Mouse (Mus musculus): ENCODE measurements around the gene Lmna. TPM values are rescaled to one million over a fixed set of nuclear protein-coding genes. Genes with fewer than 3 reads are reported as not detected.

The Lmna gene
- total RNA-seq, 2 experiments from 2014 or later, result 189 to 213 TPM

DNA sequence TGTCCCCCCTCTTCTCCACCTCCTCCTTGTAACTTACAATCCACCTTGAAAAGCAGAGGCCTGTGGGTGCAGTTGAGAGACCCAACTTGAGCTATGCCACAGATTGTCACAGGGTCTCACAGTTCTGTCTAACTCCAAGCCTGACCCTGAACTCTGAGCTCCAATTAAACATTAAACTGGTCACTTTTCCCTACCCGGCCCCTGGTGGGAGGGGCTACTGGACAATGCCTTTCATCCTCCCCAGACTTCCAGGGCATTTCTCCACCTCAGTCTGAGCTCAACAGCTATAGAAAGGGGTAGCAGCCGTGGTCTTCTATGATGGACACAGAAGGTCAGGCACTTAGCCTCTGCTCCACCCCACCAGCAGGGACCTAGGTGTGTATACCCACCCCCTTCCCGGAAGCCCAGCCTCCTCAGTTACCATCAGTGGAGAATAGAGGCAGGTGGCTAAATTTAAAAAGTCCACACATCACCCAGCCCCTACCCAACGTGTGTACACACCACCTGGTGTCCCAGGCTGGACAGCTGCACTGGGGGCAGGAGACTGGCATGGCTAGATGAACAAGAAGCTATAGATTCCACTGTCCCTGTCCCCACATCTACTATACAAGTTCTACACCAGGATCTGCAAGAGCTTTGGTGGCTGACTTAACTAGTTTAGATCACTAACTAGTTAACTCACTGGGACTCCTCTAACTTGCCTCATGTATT is 8.9 kb downstream of the Lmna start:
- peak; percentile 4 for DNase-seq

DNA sequence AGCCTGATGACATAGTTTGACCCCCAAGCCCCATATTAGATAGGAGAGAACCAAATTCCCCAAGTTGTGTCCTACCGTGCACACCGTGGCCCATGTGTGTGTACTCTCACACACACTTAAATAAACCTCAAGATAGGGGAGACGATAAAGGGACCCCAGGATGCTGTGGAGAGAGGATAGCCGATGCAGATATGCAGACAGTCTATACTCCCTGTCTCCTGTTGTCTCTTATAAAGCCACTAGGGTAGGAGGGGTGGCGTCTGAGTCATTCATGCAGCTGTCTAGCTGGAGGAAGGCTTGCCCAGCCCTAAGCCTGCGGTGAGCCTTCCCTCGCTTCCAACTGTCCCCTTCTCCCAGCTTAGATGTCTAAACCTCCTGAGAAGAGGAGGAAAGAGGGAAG is 9.7 kb downstream of the Lmna start:
- peak; percentile 15 for DNase-seq

DNA sequence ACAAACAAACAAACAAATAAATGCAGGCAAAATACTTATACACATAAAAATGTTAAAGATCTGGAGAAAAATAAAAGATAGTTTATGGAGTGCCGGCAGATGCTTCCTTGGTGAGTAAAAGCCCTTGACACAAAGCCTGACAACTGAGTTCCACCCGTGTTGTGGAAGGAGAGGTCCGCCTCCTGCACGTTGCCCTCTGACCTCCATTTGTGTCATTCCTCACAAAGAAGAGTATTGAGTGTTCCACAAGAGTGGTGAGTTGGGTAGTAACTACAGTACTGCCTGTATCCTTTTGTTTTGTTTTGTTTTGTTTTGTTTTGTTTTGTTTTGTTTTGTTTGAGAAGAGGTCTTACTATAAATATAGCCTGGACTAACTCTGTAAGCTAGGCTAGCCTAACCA is 10.2 kb downstream of the Lmna start:
- DNase-seq, result no peak

DNA sequence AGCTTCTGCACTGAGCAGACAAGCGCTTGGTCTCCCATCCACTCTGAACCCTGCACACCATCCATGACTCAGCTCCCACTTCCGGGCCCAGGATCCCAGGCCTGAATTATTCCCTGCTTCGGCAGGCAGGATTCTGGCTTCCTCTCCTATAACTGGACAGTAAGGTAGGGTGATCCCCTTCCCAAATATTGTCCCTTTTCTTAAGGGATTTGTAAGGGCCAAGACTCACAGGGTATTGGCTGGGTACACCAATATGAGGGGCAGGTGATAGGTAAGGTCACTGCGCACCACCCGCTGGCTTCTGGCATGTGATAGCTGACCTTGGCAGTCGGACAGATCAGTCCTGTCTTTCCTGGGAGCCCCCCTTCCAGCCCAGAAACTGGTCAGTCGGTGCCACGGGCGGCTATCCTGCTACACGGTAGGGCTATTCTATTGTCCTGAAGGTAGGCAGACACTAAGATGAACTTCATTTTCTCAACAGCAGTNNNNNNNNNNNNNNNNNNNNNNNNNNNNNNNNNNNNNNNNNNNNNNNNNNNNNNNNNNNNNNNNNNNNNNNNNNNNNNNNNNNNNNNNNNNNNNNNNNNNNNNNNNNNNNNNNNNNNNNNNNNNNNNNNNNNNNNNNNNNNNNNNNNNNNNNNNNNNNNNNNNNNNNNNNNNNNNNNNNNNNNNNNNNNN is 13.9 kb downstream of the Lmna start:
- DNase-seq, result peak; percentile 21

DNA sequence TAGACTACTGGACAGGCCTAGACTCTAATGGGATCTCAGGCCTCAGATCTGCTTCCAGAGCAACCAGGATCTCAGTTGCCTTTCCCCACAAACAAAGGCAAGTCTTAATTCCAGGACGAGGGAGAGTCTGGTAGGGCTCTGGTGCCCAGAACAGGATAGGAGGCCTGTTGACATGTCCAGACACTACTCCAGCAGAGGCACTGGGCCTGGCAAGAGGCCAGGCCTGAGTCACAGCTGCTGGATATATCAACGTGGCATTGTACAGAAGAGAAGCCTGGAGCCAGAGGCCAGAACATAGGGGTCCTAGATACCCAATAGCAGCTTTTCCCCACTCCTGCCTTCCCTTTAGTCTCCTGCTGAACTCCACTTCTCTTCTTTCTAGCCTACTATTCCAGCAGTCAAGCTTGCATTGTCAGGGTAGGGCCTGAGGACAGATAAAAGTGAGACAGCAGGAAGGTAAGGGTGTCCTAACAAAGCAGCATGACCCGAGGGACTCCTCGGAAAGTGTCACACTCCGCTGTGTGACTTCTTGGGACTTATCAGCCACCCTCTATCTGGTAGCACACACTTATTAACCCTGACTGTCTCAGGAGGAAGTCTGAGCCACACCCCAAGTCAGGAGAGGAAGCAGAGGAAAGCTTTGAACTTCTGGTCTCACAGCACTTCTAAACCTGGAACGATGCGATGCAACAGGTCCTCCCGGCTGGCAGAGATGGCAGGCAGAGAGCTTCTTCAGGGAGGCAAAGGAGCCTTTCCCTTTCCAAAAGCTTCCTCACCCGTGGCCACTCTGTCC is 14.7 kb downstream of the Lmna start:
- peak; percentile 61 for DNase-seq

DNA sequence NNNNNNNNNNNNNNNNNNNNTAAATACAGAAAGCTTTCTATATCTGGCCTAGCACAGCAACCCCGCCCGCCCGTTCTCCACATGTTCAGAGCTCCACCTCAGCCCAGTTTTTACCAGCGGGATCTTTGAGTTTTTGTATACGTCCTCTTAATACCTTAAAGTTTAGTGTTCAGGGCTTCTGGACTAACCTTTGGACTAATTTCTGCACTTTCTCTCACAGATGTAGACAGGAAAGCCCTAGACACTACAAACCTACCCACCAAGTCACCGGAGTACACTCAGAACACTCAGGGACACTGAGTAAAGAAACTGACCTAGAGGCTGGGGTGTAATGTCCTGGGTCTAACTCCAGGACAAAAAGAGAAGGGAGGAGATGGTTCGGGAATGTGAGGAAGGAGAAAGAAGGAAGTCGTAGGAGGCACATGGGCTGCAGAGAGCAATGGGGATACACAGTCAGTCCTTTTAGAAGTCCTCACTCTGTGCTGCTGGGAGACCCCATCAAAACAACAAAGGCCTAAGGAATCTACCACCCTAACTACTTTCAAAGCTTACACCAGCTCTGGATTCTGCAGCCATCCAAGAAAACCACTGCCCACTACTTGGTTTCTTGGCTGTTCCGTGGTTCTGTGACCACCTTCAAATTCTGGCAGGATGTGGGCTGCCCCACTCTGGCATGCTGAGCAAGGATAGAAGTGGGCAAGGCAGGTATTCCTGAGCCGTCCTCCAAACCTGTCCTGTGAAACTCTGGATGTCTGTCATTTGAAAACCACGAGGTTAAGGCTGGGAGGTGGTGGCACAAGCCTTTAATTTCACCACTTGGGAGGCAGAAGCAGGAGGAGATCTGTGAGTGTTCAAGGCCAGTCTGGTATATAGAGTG is 15.8 kb downstream of the Lmna start:
- peak; percentile 11 for DNase-seq

DNA sequence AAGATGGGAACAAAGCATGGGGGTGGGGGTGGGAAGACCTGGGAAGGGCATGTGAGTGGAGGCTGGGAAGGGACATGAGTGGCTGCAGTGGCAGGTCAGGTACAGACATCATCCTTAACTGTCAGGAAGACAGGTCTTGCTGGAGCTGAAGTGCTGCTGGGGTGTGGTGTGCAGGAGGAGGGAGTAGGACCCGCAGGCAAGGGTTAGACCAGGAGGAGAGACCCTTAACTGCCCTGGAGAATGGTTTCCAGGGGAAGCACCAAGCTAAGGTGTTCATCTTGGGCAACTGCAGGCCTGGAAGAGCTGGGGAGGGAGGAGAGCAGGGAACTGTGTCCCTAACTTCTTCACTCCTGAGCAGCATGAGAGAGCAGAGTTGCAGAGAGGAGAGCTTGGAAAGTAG is 22.4 kb downstream of the Lmna start:
- no peak for DNase-seq

DNA sequence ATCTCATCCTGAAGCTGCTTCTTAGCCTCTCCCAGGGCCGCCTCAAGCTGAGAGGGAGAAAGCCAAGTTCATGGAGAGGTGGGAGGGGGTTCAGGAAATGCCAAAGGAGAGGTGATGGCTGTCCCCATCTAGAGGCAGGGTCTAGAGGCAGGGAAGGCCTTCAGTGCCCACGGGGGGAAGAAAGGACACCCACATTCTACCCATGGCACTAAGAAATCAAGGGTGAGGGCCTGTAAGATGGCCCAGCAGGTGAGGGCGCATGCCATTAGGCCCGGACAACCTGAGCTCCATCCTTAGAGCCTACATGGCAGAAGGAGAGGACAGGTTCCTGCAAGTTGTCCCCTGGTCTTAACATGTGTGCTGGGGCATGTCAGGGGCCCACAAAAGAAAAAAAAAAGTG is 22.9 kb downstream of the Lmna start:
- no peak for DNase-seq

DNA sequence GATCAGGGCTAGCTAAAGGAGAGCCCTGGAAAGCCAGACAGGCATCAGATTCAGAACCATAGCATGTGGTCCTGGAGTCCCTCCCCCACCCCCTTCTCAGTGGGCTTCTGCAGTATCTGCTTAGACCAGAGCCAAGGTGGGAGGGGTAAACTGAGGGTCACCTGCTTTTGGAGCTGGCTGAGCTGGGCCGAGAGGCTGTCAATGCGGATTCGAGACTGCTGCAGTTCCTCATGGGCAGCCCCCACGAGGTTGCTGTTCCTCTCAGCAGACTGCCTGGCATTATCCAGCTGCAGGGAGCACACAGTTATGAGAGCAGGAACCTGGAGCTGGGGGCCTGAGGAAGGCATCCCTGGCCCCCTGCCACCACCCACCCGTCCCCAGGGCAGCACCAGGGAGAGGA is 23.7 kb downstream of the Lmna start:
- DNase-seq, result no peak

DNA sequence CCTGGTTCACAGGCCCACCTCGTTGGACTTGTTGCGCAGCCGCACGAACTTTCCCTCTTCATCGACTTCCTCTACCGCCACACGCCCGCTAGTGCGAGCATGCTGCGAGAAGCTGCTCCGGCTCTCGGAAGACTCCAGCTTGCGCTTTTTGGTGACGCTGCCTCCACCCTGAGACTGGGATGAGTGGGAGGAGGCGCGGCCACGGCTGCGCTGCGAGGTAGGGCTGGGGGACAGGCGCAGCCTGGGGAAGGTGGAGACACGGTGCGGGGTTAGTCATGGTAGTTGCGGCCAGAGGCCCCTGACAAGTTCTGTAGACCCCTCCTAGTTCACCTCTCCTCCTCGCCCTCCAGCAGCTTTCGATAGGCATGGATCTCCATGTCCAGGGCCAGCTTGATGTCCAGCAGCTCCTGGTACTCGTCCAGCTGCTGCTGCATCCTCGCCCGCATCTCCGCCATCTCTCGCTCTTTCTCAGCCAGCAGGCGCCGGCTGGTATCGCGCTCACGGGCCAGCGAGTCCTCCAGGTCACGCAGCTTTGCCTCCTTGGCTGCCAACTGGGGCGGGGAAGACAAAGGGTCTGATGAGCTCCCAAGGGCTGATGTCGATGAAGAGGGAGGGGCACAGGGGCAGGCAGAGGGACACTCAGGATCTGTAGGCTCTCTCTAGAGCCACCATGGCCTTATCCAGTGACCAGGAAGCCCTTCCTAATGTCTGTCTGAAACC is 25.0 kb downstream of the Lmna start:
- DNase-seq, result peak; percentile 18

DNA sequence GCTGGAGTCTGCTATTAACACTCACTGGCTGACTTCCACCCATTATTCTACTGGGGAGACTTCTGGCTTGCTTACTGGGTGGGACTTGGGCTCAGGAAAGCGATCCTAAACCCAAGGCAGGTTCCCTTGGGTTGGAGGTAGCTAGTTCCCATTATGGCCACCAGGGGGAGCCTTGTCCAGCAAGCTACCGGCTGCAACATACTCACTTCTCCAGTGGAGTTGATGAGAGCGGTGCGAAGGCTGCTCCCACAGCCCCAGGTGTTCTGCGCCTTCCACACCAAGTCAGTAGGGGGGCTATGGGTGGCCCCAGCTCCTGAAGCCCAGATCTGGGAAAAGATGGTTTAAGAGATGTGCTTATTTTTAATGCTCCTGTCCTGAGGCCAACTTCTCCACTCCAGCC is 26.1 kb downstream of the Lmna start:
- peak; percentile 84 for DNase-seq

DNA sequence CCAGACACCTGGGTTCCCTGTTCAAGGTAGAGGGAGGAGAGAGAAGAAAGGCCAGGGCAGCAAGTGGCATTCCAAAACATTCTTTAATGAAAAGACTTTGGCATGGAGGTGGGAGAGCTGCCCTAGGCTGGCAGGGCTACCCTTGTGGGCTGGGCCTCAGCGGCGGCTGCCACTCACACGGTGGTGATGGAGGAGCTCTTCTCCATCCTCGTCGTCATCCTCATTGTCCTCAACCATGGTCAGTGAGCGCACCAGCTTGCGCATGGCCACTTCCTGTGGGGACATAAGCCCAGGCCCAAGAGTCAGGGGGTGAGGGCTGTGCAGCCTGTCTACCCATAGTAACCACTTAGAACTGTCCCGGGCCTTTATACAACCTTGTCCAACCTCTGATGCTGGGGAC is 26.6 kb downstream of the Lmna start:
- peak; percentile 11 for DNase-seq

DNA sequence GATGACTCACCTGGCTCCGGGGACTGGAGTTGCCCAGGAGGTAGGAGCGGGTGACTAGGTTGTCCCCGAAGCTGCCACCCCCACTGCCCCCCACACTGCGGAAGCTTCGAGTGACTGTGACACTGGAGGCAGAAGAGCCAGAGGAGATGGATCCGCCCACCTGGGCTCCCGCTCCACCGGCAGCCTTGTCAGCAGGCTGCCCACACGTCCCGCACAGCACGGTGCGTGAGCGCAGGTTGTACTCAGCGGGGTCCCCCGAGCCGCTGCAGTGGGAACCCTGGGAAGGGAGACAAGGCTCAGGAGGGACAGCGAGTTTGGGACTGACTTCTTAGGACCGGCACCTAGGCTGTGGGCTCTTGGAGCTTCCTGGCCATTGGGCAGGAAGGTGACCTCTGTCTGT is 27.4 kb downstream of the Lmna start:
- DNase-seq, result no peak

DNA sequence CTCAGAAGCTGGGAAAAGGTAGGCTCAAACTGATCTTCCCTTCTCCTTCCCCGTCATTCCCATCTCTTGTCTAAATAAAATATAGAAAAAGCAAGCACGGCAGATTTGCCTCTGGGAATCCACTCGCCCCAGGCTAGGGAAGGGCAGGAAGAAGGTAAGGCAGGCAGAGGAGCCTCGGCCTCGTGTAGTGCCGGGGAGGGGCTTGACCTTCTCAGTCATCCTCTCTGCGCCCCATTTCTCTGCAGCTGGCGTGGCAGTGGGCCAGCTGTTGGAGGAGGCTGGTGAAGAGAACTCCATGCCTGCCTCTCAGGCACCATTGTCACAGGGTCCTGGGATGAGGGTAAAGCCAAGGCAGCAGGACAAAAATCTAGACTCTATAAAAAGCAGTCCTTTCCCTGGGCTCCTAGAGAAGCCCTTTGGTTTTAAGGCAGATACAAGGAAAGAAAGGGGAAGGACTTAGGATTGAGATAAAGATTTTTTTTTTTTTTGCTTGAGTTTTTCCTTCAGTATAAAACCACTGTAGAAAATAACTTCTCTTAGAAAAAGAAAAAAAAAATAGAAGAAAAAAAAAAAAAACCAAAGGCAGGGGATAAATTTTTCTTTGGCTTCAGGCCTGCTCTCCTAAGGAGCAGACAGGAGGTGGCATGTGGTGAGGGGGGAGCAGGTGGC is 28.2 kb downstream of the Lmna start:
- DNase-seq, result no peak

DNA sequence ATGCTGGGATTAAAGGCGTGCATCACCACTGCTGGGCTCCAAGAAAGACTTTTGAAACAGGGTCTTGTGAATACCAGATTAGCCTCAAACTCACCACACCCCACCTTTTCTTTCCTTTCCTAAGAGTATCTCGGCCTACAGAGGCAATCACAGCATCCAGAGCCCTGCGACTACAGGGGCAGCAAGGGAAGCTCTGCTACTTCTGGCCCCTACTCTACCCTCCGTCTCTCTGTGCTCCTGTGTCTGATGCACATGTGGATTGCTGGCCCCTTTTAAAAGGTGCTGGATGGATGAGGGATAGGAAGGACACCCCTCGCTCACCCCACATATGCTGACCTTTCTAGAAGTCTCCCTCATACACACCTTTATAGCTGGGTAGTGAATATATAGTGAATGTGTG is 29.1 kb downstream of the Lmna start:
- no peak for DNase-seq

DNA sequence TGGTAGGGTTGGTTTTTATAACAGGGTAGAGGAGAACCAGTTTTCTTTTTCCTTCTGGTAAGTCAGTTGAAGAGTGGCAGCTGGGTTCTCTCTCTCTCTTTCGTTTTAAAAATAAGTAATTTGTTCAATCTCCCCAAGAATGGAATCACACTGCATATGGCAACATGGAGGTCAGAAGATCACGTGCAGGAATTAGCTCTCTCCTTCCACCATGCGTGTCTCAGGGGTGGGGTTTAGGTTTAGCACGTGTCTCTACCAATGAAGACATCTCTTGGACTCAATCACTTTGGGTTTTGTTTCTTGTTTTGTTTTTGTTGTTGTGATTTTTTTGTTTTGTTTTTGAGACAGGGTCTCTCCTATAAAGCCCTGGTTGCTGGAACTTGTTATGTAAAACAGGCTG is 29.9 kb downstream of the Lmna start:
- DNase-seq, result no peak

DNA sequence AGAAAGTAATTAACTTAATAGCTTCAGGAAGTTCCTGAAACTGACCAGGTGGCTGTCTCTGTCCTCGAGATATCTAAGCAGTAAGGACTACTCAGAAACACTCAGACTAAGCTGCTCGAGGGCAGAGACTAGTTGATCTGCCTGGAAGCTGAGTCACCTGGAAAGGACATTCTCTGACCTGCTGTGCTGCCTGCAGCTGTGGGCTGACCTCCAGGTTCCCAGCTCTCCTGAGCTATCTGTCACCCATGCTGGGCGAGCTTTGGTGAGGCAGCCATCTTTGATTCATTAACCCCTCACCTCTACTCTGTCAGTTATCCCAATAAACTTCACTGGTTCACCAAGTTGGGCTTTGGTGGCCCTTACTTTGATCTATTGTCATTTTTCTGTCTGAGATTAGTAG is 30.6 kb downstream of the Lmna start:
- no peak for DNase-seq

DNA sequence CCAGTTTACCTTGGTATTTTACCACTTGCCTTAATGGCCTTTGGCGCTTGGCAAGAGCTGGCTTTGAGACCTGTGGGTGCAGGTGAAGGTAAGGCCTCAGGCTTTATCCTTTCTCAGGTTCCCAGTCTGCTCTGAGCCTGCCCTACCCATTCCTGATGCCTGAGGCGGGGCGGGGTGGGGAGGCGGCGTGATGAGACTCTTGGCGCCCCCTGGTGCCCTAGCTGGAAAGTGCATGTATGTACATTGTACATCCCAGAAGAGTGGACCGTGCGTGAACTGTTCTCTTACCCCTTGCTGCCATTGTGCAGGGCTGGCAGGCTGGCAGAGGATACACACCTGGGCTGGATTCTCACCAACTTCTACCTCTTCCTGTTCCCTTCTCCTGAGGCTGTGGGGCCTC is 32.0 kb downstream of the Lmna start:
- peak; percentile 88 for DNase-seq

DNA sequence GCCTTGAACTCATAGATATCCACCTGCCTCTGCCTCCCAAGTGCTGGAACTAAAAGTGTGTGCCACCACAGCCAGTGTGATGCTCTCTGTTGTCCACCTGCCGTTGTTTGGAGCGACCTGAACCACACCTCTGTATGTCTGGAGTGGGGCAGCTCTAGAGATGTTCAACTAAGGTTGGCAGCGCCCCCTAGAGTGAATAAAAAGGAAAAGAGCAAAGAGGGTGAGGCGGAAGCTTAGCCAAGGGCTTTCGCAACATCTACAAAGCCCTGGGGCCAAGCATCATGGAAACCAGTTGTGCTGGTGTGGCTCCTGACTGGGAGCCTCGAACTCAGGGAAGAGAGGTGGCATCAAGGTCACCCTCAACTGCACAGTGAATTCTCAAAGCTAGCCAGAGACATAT is 33.4 kb downstream of the Lmna start:
- DNase-seq, result no peak

DNA sequence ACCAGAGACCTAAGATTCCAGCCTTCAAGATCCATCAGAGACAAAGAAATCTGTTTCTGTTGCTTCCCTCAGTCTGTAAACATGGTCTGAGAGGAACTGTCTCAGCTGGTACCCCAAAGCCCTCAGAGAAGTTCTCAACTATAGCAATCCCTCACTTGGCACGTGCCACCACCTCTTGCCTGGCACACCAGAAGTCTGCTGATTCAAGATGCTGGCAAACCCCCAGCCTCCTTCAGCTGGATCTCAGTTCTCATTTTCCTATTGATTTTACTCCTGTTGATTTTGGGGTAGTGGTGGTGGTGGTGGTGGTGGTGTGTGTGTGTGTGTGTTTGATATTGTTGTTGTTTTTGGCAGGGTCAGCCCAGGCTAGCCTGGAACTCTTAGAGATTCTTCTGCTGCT is 36.2 kb downstream of the Lmna start:
- DNase-seq, result no peak

DNA sequence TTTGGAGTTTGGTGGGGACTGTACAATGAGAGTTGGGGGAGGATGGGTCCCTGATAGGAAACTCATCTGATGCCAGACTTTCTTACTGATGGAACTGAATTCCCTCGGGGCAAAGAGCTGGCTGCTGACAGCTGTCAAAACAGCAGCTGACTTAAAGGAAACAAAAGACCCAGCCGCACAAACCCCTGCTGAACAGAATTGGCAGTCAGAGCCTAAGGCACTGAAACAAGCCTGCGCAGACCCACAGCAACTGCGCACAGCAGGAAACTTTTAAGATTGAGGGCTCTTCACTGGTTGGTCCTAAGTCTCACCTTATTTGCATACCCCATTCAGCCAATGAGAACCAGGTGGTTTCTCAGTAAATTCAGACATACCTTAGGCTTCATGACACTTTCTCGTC is 36.7 kb downstream of the Lmna start:
- no peak for DNase-seq
